Mouse (Mus musculus) thymus, postnatal 4 days (tissue): ENCODE measurements around the gene Fam13a.

Experiments
- DNase-seq: peaks from one replicate; pipeline ENCODE4 v3.0.0; 2021

Fam13a gene

DNA sequence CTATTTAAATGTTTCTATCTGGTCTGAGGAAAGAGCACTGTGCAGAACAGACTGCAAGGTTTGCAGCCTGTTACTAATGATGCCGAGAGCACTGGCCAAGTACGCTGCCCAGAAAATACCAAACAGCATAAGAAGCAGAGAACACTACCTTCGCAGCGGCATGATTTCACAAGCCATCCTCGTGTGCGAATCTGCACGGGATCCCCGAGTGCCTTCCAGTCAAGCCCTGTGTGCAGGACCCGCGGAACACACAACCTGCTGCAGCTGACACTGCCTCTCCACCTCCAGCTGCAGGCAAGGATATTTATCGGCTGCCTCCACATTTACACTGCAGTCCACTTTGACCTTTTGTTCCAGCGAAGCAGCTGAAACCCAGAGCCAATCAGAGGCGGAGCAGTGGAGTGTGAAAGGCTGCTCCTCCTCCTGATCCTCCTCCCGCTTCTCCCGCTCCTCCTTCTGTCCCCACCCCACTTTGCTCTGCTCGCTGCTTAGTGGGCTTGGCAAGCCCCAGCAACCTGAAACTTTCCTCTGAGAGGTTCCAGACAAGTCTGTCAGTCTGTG is at the start of gene Fam13a:
Fam13a (minus strand) TSS at position 386 of the 561 bp plus-strand sequence.
- DNase-seq: peak; percentile 47

DNA sequence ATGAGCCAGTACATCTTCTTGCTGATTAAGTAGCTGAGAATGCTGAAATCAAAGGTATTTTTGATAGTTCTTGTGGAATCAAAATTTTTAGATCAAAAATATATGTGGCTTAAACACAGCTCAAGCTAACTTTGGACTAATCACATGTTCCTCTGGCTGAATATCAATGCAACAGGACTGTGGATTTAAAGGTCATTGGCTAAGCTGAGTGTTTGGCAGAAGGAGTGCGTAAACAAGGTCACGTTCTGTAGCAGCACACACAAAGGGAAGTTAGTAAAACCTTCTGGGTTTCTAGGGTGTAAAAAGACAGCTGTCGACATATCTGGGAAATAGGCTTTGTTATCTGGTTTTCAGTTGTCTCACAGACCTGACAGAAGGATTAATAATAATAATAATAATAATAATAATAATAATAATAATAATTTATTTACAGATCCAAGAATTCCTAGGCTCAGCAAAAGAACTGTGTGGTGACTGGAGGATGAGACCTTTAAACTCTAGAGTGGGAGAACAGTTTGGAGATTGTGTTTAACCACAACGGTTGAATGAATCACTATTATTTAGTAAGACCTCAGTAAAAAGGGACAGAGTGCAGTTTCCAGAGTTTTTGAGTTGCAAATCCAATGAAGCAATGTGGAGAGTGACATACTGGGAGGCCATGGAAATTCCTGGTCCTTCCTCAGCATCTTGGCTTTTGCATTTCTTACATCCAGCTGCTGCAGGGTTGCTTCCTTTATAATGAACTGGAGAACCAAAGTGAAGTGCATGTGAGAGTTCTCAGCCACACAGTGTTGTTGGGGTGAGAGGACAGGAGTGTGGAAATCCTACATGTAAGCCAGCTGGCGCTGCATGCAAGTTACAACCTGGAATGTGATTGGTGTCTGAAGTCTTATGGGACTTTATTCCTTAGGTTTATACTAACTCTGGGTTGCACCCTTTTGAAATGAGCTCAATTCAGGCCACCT is 48.0 kb upstream of the Fam13a start:
- DNase-seq: no peak

DNA sequence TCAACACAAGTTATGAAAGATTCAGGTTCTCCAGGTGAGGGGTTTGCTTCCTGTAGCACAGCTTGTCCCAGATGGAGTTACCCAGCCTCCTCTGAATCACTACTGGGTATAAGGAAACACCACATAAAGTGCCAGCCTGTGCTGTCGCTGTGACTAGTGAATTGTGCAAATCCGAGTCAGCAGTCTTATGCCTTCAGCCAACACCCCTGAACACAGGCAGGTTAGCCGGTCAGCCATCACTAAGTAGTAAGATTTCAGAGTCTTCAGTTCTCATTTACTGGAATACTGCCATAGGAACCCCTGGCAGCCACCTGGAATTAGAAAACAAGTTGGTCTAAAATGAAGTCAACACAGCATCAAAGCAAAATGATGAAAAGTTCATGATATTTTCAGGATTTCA is 47.3 kb upstream of the Fam13a start:
- no peak for DNase-seq

DNA sequence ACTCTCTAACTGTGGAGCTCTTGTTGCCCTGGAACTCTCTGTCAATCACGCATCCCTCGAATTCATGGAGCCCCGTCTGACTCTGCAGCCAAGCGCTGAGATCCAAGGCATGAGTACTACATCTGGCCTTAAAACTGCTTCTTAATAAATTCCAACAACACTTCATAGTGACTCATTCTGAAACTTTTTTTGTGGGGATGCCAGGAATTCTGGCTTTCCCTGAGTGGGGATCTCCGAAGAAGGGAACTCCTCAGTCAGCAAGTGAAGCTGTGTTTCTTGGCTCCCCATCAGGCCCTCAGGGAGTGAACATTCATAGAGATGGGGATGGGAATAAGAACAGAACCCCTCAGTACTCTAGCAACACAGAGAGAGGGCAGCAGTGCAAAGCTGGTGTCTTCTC is 43.8 kb upstream of the Fam13a start:
- no peak for DNase-seq

GRCm38 (mm10) chr6:59064440-59064839 is 40.1 kb upstream of the Fam13a start:
- no peak for DNase-seq

DNA sequence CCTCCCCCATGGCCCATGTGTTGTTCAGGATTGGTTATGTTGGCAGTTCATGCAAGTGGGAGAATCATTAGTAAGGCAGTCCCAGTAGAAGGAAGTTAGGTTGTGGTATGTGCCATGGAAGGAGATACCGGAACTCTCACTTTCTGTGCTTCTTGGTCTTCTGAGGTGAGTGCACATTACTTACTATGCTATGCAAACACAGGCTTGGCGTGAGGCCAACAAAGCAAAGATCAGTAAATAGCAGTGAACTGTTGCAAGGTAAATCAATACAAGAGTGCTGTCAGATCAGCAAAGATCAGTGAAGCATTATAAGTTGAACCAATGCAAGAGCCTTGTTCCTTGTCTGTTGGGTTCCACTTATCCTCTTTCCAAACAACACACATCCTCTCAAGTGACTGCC is 28.9 kb upstream of the Fam13a start:
- DNase-seq: no peak

GRCm38 (mm10) chr6:59039719-59040118 is 15.4 kb upstream of the Fam13a start:
- no peak for DNase-seq

GRCm38 (mm10) chr6:59032748-59033147 is 8.4 kb upstream of the Fam13a start:
- no peak for DNase-seq

- no peak for DNase-seq
These were observed 7.2 kb upstream of the Fam13a start for GRCm38 (mm10) chr6:59031539-59031938.

GRCm38 (mm10) chr6:59030667-59031066 is 6.3 kb upstream of the Fam13a start:
- no peak for DNase-seq

GRCm38 (mm10) chr6:59030037-59030436 is 5.7 kb upstream of the Fam13a start:
- DNase-seq: no peak

- DNase-seq: no peak
These were observed 4.5 kb upstream of the Fam13a start for GRCm38 (mm10) chr6:59028871-59029270.

DNA sequence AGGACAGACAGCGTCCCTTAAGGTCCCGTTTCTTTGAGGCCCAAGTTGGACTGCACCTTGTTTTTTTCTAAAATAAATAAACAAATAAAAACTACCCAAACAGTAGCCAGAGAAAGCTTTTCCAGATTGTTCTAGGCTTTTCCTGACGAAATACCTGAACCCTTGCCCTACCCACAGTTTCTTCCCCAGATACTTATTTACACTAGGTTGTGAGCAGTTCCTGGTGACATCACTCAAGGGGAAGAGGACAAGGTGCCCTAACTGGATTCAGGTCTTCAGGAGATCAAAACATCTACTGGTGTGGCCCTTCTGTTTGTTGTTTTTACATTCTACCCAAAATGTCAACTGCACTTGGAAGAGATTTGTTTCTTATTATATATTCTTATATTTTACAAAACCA is 457 bp upstream of the Fam13a start:
- no peak for DNase-seq

GRCm38 (mm10) chr6:59023455-59024163 is 740 bp downstream of the Fam13a start:
- no peak for DNase-seq

DNA sequence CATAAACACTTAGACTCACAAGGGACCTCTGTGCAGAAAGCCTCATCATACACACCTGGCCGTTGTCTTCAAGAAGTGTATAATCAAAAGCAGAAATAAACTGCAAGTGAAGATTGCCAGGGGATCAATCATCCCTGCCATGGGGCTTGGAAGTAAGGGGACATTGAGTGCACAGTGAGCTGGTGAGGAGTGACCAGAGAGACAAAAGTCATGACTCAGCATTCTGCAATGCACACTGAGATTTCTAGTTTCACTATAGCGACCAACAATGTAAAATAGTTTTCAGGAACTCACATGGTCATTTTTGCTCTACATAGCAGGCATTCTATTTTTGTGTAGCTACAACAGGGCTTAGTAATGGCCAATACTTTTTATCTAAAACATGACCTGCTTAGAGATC is 1.7 kb downstream of the Fam13a start:
- no peak for DNase-seq

GRCm38 (mm10) chr6:59020346-59020745 is 4.0 kb downstream of the Fam13a start:
- peak; percentile 55 for DNase-seq

GRCm38 (mm10) chr6:59019847-59020246 is 4.5 kb downstream of the Fam13a start:
- DNase-seq: no peak

- no peak for DNase-seq
These were observed 8.0 kb downstream of the Fam13a start for GRCm38 (mm10) chr6:59016336-59016832.

GRCm38 (mm10) chr6:59014760-59015159 is 9.6 kb downstream of the Fam13a start:
- DNase-seq: no peak

GRCm38 (mm10) chr6:59014088-59014759 is 10.1 kb downstream of the Fam13a start:
- DNase-seq: no peak

DNA sequence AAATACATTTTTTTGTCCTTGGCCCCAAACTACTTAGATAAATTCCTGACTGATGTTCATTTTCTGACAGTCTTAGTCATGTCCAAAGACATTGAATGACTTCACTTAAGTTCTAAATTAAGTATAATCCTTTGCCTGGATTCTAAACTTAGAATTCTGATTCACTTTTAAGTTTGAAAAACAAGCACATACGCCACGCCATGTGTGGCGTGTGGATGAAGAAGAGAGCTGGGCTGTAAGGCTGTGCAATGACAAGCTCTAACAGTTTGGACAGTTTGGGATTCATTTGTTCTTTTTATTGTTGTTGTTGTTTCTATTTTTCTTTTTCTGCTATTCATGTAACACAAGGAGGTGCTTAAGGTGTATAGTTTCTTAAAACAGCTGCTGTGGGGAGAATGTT is 13.6 kb downstream of the Fam13a start:
- DNase-seq: no peak

GRCm38 (mm10) chr6:59004630-59005029 is 19.7 kb downstream of the Fam13a start:
- DNase-seq: no peak

DNA sequence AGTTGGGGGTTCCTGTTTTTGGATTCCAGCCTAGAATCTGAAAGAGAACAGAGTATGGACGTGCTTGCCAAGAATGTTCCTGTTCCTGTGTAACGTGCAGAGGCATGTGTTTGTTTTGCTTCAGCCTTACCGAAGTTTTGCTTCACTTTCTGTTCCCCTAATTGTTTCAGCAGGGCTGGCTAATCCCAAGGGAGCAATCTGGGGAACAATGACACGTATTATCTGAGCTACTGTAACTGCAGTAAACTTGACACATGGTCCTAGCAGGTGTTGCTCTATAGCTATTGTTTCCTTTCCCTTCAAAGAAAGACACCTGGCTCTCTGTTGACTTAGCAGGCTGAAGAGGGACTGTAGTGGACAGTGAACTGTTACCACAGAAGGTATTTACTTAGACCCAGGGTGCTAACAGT is 25.3 kb downstream of the Fam13a start:
- no peak for DNase-seq
